Mouse (Mus musculus): ENCODE data around the gene Dph2. TPM values are rescaled to one million over a fixed set of nuclear protein-coding genes. Genes with fewer than 3 reads are reported as not detected.
A peak's percentile ranks its signal among the peaks of the same experiment; 100 is the strongest.

The Dph2 gene
- polyA plus RNA-seq, 1 experiment from 2014 or later: 23.9 TPM

DNA sequence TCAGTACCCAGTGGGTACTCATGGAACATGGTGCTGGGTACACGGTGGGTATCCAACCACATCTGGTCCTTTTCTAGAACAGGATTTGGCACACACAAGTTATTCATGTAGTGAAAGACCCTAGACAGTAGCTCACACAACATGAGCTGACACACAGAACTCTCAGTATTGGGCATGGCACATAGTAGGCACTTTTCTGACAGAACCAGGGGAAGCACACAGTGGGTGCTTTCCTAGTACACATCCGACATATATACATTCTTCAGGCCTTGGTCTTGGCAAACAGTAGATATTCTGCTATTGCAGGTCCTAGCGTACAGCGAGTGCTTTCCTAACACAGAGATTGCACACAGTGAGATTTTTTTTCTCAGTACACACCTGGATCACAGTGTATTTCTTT, 45.6 kb downstream of the Dph2 start:
- 95% methylated on average over 4 of the region's 4 CpGs for WGBS
- Histone ChIP-seq H3K27me3 (ENCODE audit: control insufficient read depth, insufficient read depth, low read length) (no peaks in the 10 kb centered on the region), H3K27ac (ENCODE audit: low read depth, low read length) (no peak overlapping the region), H3K9me3 (ENCODE audit: control insufficient read depth, low read length) (no peaks in the 10 kb centered on the region), H3K36me3 (ENCODE audit: control insufficient read depth, insufficient read depth, low read length) (no peaks in the 10 kb centered on the region), H3K4me1 (ENCODE audit: control insufficient read depth, insufficient read depth, low read length) (peaks cover 13% of the 10 kb centered on the region), H3K9ac (ENCODE audit: low read length) (no peak overlapping the region), H3K4me3 (ENCODE audit: low read depth, low read length) (no peak overlapping the region), H3K4me2 (no peak overlapping the region)
- peak; percentile 33 for DNase-seq (ENCODE audit: low spot score, missing footprints)
- no peak for ATAC-seq (ENCODE audit: low FRiP score)

DNA sequence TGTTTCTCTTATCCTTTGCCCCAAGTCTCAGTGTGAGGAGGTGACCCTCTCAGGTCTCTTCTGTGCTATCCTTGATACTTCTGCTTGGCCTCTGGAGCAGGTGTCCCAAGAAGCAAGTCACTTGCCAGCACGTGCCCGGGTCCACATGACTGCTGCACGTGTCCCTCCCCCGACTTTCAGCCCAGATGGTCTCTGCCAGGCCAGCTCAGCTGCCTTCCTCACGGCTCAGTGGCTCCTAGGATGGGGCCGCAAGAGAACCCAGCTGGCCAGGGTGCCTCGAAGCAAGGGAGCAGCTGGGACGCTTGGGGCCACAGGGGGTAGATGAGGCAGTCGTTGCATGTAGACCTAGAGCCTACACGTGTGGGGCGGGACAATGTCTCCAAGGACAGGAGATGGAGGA, 46.5 kb downstream of the Dph2 start:
- Histone ChIP-seq H3K4me2 (no peak overlapping the region), H3K9me3 (ENCODE audit: control insufficient read depth, low read length) (no peaks in the 10 kb centered on the region), H3K36me3 (ENCODE audit: control insufficient read depth, insufficient read depth, low read length) (no peaks in the 10 kb centered on the region), H3K27ac (ENCODE audit: low read depth, low read length) (no peak overlapping the region), H3K9ac (ENCODE audit: low read length) (no peak overlapping the region), H3K4me3 (ENCODE audit: low read depth, low read length) (no peak overlapping the region), H3K27me3 (ENCODE audit: control insufficient read depth, insufficient read depth, low read length) (no peaks in the 10 kb centered on the region), H3K4me1 (ENCODE audit: control insufficient read depth, insufficient read depth, low read length) (peaks cover 13% of the 10 kb centered on the region)
- DNase-seq (ENCODE audit: low spot score, missing footprints): peak; percentile 2
- ATAC-seq (ENCODE audit: low FRiP score): no peak
- 83% methylated on average over 11 of the region's 11 CpGs for WGBS

- Histone ChIP-seq H3K27ac (ENCODE audit: low read depth, low read length) (no peak overlapping the region), H3K4me1 (ENCODE audit: control insufficient read depth, insufficient read depth, low read length) (peaks cover 6% of the 10 kb centered on the region), H3K4me2 (no peak overlapping the region), H3K9ac (ENCODE audit: low read length) (no peak overlapping the region), H3K36me3 (ENCODE audit: control insufficient read depth, insufficient read depth, low read length) (no peaks in the 10 kb centered on the region), H3K27me3 (ENCODE audit: control insufficient read depth, insufficient read depth, low read length) (no peaks in the 10 kb centered on the region), H3K4me3 (ENCODE audit: low read depth, low read length) (no peak overlapping the region), H3K9me3 (ENCODE audit: control insufficient read depth, low read length) (no peaks in the 10 kb centered on the region)
- ATAC-seq (ENCODE audit: low FRiP score): no peak
- WGBS: 88% methylated on average over 5 of the region's 5 CpGs
- DNase-seq (ENCODE audit: low spot score, missing footprints): peak; percentile 64
These were observed 47.4 kb downstream of the Dph2 start for GRCm38 (mm10) chr4:117844467-117844866.

GRCm38 (mm10) chr4:117843101-117843500, 48.7 kb downstream of the Dph2 start:
- WGBS: 94% methylated on average over 5 of the region's 5 CpGs
- Histone ChIP-seq H3K36me3 (ENCODE audit: control insufficient read depth, insufficient read depth, low read length) (no peaks in the 10 kb centered on the region), H3K27me3 (ENCODE audit: control insufficient read depth, insufficient read depth, low read length) (no peaks in the 10 kb centered on the region), H3K4me1 (ENCODE audit: control insufficient read depth, insufficient read depth, low read length) (no peaks in the 10 kb centered on the region), H3K27ac (ENCODE audit: low read depth, low read length) (no peak overlapping the region), H3K4me3 (ENCODE audit: low read depth, low read length) (no peak overlapping the region), H3K9me3 (ENCODE audit: control insufficient read depth, low read length) (no peaks in the 10 kb centered on the region), H3K9ac (ENCODE audit: low read length) (no peak overlapping the region), H3K4me2 (no peak overlapping the region)
- DNase-seq (ENCODE audit: low spot score, missing footprints) (no peak), ATAC-seq (ENCODE audit: low FRiP score) (no peak)

- Histone ChIP-seq H3K9me3 (ENCODE audit: control insufficient read depth, low read length) (no peaks in the 10 kb centered on the region), H3K27ac (ENCODE audit: low read depth, low read length) (no peak overlapping the region), H3K27me3 (ENCODE audit: control insufficient read depth, insufficient read depth, low read length) (no peaks in the 10 kb centered on the region), H3K4me1 (ENCODE audit: control insufficient read depth, insufficient read depth, low read length) (no peaks in the 10 kb centered on the region), H3K36me3 (ENCODE audit: control insufficient read depth, insufficient read depth, low read length) (no peaks in the 10 kb centered on the region), H3K4me2 (no peak overlapping the region), H3K4me3 (ENCODE audit: low read depth, low read length) (no peak overlapping the region), H3K9ac (ENCODE audit: low read length) (no peak overlapping the region)
- 85% methylated on average over 3 of the region's 3 CpGs for WGBS
- DNase-seq (ENCODE audit: low spot score, missing footprints): peak; percentile 61
- ATAC-seq (ENCODE audit: low FRiP score): no peak
These were observed 50.3 kb downstream of the Dph2 start for GRCm38 (mm10) chr4:117841566-117841965.

DNA sequence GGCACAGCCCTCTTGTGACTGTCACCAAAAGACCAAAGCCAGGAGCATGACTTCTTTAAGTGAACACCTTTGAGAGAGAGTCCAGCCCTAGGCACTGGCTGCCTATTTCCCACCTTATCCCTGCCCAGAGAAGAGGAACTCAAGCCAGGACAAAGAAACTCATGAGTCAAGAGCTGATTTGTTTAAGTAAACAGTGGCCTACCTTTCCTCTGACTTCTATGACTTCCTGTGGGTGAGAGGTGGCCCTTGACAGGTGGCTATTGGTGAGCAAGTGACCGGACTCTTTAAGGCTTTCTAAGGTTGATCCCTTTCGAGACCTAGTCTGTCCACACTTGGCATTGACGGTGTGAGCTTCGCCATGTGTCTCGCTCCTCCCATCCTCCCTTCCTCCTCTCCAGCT, 51.0 kb downstream of the Dph2 start:
- Histone ChIP-seq H3K9ac (ENCODE audit: low read length) (no peak overlapping the region), H3K27me3 (ENCODE audit: control insufficient read depth, insufficient read depth, low read length) (no peaks in the 10 kb centered on the region), H3K27ac (ENCODE audit: low read depth, low read length) (no peak overlapping the region), H3K4me1 (ENCODE audit: control insufficient read depth, insufficient read depth, low read length) (no peaks in the 10 kb centered on the region), H3K36me3 (ENCODE audit: control insufficient read depth, insufficient read depth, low read length) (no peaks in the 10 kb centered on the region), H3K4me2 (no peak overlapping the region), H3K4me3 (ENCODE audit: low read depth, low read length) (no peak overlapping the region), H3K9me3 (ENCODE audit: control insufficient read depth, low read length) (no peaks in the 10 kb centered on the region)
- ATAC-seq (ENCODE audit: low FRiP score) (no peak), DNase-seq (ENCODE audit: low spot score, missing footprints) (peak; percentile 65)
- WGBS: 93% methylated on average over 5 of the region's 5 CpGs

DNA sequence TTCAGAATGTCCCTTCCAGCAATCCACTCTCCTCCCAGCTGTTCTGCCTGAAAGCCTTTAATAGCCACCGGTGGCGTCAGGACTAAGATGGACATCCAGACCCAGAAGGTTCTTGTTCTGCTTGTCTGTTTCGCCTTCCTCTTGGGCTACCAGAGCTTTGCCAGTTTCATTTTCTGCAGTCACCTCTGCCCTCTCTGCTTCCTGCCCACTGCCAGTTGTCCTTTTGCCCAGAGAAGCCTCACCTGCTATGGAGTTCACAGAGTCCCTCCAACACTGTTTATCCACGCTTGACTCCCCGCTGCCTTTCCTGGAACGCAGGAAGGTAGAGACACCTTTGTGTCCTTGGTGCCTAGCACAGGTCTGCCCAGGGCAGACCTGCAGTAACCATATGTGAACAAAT, 52.5 kb downstream of the Dph2 start:
- no peak for DNase-seq (ENCODE audit: low spot score, missing footprints)
- Histone ChIP-seq H3K9me3 (ENCODE audit: control insufficient read depth, low read length) (no peaks in the 10 kb centered on the region), H3K27me3 (ENCODE audit: control insufficient read depth, insufficient read depth, low read length) (no peaks in the 10 kb centered on the region), H3K4me1 (ENCODE audit: control insufficient read depth, insufficient read depth, low read length) (peaks cover 4% of the 10 kb centered on the region), H3K9ac (ENCODE audit: low read length) (no peak overlapping the region), H3K4me2 (no peak overlapping the region), H3K27ac (ENCODE audit: low read depth, low read length) (no peak overlapping the region), H3K4me3 (ENCODE audit: low read depth, low read length) (no peak overlapping the region), H3K36me3 (ENCODE audit: control insufficient read depth, insufficient read depth, low read length) (no peaks in the 10 kb centered on the region)
- WGBS: 84% methylated on average over 6 of the region's 6 CpGs
- no peak for ATAC-seq (ENCODE audit: low FRiP score)

Other genes starting within 250 kb of the Dph2 start
- gene Dmap1, start 209.8 kb downstream of the Dph2 start, polyA plus RNA-seq (2014; fragmentation: Nextera tagmentation; extraction: Ambion mirVana): 80.7 and 81.2 TPM in 2 replicates
- not detected in 2 replicates for gene Gm12845, start 167.6 kb downstream of the Dph2 start, polyA plus RNA-seq (2014; fragmentation: Nextera tagmentation; extraction: Ambion mirVana)
- not detected in 2 replicates for gene Klf17, start 126.4 kb downstream of the Dph2 start, polyA plus RNA-seq (2014; fragmentation: Nextera tagmentation; extraction: Ambion mirVana)
- gene Slc6a9, start 57.5 kb downstream of the Dph2 start, polyA plus RNA-seq (2014; fragmentation: Nextera tagmentation; extraction: Ambion mirVana): 4.6 and 6.3 TPM in 2 replicates
- gene Ccdc24, start 19.5 kb downstream of the Dph2 start, polyA plus RNA-seq (2014; fragmentation: Nextera tagmentation; extraction: Ambion mirVana): 0.76 and 1.4 TPM in 2 replicates
- gene B4galt2, start 8.5 kb downstream of the Dph2 start, polyA plus RNA-seq (2014; fragmentation: Nextera tagmentation; extraction: Ambion mirVana): 26.8 and 29.1 TPM in 2 replicates
- 214 and 216 TPM in 2 replicates for gene Atp6v0b, start 4.7 kb downstream of the Dph2 start, polyA plus RNA-seq (2014; fragmentation: Nextera tagmentation; extraction: Ambion mirVana)
- gene Ipo13, start 23.0 kb upstream of the Dph2 start, polyA plus RNA-seq (2014; fragmentation: Nextera tagmentation; extraction: Ambion mirVana): 49.0 and 54.7 TPM in 2 replicates
- gene Artn, start 37.7 kb upstream of the Dph2 start, polyA plus RNA-seq (2014; fragmentation: Nextera tagmentation; extraction: Ambion mirVana): 0.40 and 0.53 TPM in 2 replicates
- gene St3gal3, start 242.9 kb upstream of the Dph2 start, polyA plus RNA-seq (2014; fragmentation: Nextera tagmentation; extraction: Ambion mirVana): 3.6 and 5.7 TPM in 2 replicates

All from midbrain, embryonic 11.5 days (tissue).